Mouse (Mus musculus) intestine, embryonic 14.5 days (tissue): ENCODE data around the gene Itga2b. TPM values are rescaled to one million over a fixed set of nuclear protein-coding genes. Genes with fewer than 3 reads are reported as not detected.

Source experiments
- ATAC-seq: fragments of 200-750 bp; cut with Nextera tagmentation; replicated peaks from 2 replicates; pipeline ENCODE4 v1.8.0; 2017; ENCODE audit warnings: low read depth, moderate number of reproducible peaks, moderate TSS enrichment, moderate library complexity; ENCODE audit not compliant: low FRiP score, low TSS enrichment
- DNase-seq: peaks from one replicate; pipeline ENCODE4 v3.0.0-alpha.2; 2018; ENCODE audit warnings: low spot score
- H3K27ac ChIP-seq: fragments of 300-500 bp; sonication (generic); 2 replicates; pipeline ENCODE4 v1.5.1; 2014; ENCODE audit warnings: low read depth, mild to moderate bottlenecking, control low read depth
- H3K27me3 ChIP-seq: fragments of 300-500 bp; sonication (generic); replicated peaks from 2 replicates; pipeline ENCODE4 v1.6.1; 2014; ENCODE audit warnings: low read length, control low read depth; ENCODE audit not compliant: control insufficient read depth, insufficient read depth
- H3K36me3 ChIP-seq: fragments of 300-500 bp; sonication (generic); 2 replicates; pipeline ENCODE4 v1.6.1; 2014; ENCODE audit warnings: low read length, control low read depth; ENCODE audit not compliant: control insufficient read depth, insufficient read depth
- H3K4me1 ChIP-seq: fragments of 300-500 bp; sonication (generic); replicated peaks from 2 replicates; pipeline ENCODE4 v1.6.1; 2014; ENCODE audit warnings: low read length, control low read depth, mixed read lengths; ENCODE audit not compliant: control insufficient read depth, insufficient read depth
- H3K4me2 ChIP-seq: fragments of 300-500 bp; sonication (generic); 2 replicates; pipeline ENCODE4 v1.6.1; 2014; ENCODE audit warnings: low read length
- H3K4me3 ChIP-seq: fragments of 300-500 bp; sonication (generic); 2 replicates; pipeline ENCODE4 v1.5.1; 2014; ENCODE audit warnings: low read depth, low read length, control low read depth, mixed read lengths
- H3K9ac ChIP-seq: fragments of 300-500 bp; sonication (generic); 2 replicates; pipeline ENCODE4 v1.6.1; 2014; ENCODE audit warnings: mild to moderate bottlenecking, low read length
- H3K9me3 ChIP-seq: fragments of 300-500 bp; sonication (generic); 2 replicates; pipeline ENCODE4 v1.6.1; 2016; ENCODE audit warnings: low read length, control low read depth; ENCODE audit not compliant: control insufficient read depth
- WGBS: fragments of 180-500 bp; shearing (Covaris S2); extraction: QIAGEN DNeasy Blood & Tissue Kit; methylation state at CpG from one replicate; pipeline ENCODE4 v1.1.7; 2014; 5-methylcytosine and 5-hydroxymethylcytosine counted together
- polyA plus RNA-seq: library from polyadenylated mRNA; unstranded; fragments of >200 nt; fragmentation: Nextera tagmentation; extraction: Ambion mirVana; gene quantifications from 2 replicates; pipeline ENCODE4 v1.2.1, GENCODE M21; 2014

Gene Itga2b
- polyA plus RNA-seq, 1 experiment from 2014 or later: 6.4 TPM

DNA sequence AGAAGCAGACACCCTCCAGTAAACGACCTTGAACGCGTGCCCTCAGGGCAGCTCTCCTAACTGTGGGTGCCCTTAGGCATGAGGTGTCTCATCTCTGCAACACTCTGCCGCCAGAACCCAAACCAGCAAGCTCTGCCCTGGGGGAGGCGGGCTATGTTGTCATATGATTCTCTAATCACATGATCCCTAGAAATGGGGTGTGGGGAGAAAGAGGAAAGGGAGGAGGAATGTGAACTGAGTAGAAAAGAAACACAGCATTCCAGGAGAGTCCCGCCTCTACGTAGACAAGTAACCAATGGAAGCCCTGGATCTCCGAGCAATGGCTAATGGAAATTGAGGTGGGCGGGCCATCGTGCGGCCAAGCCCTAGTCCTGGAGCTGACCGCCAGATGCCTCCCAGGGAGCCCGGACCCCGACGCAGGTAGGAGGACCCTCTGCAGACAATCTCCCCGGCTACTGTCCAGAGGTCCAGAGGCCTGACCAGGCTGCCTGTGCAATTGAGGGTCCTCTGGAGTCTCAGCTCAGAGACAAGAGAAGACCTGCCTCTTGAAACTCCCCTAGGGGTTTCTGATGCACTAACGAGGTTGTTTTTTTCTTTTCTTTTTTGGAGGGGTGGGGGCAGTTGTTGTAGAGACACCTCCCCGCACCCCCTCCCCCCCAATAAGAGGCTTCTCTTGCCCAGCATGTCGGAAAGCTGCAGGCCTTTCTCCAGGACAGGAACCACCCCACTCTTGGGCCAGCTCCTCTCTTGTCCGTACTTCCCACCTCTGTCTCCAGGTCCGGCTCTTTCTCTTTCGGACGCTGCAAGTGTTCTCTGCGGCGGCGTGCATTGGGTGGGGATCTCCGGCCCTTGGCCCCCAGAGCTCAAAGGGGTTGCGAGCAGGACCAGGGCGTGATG is 39.6 kb downstream of the Itga2b start, which contains the start of gene Grn:
Gene Grn, plus strand, starts transcription at position 195 of the 897 bp plus-strand sequence.
- peak; percentile 93 for DNase-seq
- Histone ChIP-seq H3K4me1 (peaks cover 10% of the 10 kb centered on the region), H3K4me2 (peak within 1 kb of the TSS; percentile 95), H3K36me3 (peaks cover 8% of the 10 kb centered on the region), H3K9me3 (no peaks in the 10 kb centered on the region), H3K27me3 (no peaks in the 10 kb centered on the region), H3K27ac (peak within 1 kb of the TSS; percentile 77), H3K4me3 (peak within 1 kb of the TSS; percentile 86), H3K9ac (peak within 1 kb of the TSS; percentile 60)
- under 1% methylated on average over 29 of the region's 29 CpGs for WGBS
- peak; percentile 87 for ATAC-seq

DNA sequence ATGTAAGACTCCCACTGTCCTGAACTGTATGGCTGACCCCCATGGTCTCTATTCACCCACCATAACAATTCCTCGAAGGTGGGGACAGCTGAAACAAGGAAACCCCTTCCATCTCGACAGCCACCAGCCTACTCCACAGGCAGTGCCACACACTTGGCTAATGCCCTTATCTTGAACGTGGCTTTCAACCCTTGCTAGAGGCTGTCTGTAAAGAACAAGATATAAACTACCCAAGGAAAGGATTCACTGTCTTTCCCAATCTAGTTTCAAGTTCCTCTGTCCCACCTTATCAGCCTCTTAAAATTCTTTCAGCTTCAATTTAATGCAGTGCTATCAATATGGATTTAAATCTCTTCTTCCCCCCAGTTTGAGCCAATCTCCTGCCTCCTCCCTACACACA is 40.4 kb downstream of the Itga2b start:
- H3K36me3 ChIP-seq: no peaks in the 10 kb centered on the region
- peak overlapping the region; percentile 55 for H3K9ac ChIP-seq
- DNase-seq: no peak
- H3K27me3 ChIP-seq: no peaks in the 10 kb centered on the region
- no peaks in the 10 kb centered on the region for H3K9me3 ChIP-seq
- peaks cover 10% of the 10 kb centered on the region for H3K4me1 ChIP-seq
- no peak overlapping the region for H3K27ac ChIP-seq
- ATAC-seq: no peak
- H3K4me2 ChIP-seq: peak overlapping the region; percentile 95
- 37% methylated on average over 3 of the region's 3 CpGs for WGBS
- peak overlapping the region; percentile 86 for H3K4me3 ChIP-seq

DNA sequence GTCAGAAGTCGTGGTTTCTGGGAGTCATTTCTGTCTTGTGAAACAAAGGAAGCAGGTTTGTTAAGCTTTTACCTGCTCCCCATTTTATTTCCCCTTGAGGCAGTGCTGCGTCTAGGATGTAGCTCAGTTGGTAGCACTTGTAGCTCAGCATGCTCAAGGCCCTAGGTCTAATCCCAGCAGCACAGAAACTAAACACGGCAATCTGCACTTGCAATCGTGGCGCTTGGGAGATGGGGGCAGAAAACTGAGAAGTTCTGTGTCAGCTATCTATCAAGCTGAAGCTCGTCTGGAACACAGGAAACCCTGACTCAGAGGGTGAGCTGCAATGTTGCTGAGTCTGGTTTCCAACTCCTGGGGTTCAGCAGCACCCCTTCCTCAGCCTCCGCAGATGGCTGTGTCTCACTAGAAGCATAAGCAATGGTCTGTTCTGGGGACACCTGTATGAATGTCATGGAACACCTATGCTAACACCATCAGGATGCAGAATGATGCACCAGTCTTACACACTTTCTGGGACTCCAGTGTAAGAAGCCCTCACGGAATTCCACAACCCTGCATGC is 40.9 kb downstream of the Itga2b start:
- 67% methylated on average over 8 of the region's 8 CpGs for WGBS
- no peak overlapping the region for H3K9ac ChIP-seq
- H3K4me1 ChIP-seq: peaks cover 10% of the 10 kb centered on the region
- H3K9me3 ChIP-seq: no peaks in the 10 kb centered on the region
- no peak overlapping the region for H3K4me3 ChIP-seq
- no peak overlapping the region for H3K27ac ChIP-seq
- DNase-seq (no peak), ATAC-seq (no peak)
- no peaks in the 10 kb centered on the region for H3K27me3 ChIP-seq
- H3K4me2 ChIP-seq: no peak overlapping the region; the same call in 1 of the 2 replicates
- no peaks in the 10 kb centered on the region for H3K36me3 ChIP-seq

DNA sequence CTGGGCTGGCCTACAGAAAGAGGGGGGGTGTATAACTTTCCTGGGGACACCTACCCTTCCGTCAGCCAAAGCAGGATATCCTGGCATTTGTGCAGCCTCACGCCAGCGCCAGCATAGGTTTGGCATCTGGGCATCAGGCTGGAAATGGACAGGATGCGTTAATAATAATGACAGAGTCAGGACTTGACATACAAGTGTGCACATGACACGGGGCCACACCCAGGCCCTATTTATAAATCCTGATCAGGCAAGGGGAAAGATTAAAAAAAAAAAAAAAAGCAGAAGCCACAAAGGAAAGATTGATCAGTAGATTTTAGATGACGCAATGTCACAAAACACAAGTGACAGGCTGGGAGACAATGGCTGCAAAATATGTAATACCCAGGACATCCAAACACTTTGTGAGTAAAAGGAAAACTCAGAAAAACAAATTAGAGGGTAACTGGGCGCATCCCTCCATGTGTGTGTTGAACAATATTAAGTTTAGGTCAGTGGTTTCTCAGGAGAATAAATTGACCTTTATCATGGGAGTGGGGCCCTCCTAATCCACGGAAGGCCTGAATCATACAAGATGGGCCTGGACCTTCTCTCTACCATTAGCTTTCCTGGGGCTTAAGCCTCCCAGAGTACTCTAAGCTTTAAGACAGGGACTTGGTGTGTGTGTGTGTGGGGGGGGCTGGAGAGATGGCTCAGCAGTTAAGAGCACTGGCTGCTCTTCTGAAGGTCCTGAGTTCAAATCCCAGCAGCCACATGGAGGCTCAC is 44.2 kb downstream of the Itga2b start:
- Histone ChIP-seq H3K9ac (no peak overlapping the region), H3K9me3 (no peaks in the 10 kb centered on the region), H3K4me1 (peaks cover 6% of the 10 kb centered on the region), H3K27me3 (no peaks in the 10 kb centered on the region), H3K4me2 (no peak overlapping the region), H3K4me3 (no peak overlapping the region), H3K27ac (no peak overlapping the region), H3K36me3 (no peaks in the 10 kb centered on the region)
- DNase-seq (no peak), ATAC-seq (no peak)
- 78% methylated on average over 8 of the region's 8 CpGs for WGBS

DNA sequence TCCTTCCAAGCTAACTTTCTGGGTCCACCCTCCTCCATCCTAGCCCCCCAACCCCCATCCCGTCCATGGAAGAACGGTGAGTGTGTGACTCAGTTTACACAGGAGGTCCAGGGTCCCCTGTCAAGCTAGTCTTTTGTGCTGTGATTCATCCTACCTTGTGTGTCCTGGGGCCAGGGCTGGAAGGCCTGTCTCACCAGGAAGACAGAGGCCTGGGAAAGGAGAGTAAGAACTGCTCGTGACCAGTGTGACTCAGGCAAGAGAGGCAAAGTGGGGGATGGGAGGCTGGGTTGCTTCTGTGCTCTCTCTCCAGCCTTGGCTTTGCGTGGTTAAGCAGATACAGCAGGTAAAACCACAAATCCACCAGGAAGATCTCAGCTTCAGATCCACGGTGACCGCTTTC is 45.3 kb downstream of the Itga2b start:
- H3K9me3 ChIP-seq: no peaks in the 10 kb centered on the region
- WGBS: 72% methylated on average over 6 of the region's 6 CpGs
- no peak overlapping the region for H3K27ac ChIP-seq

DNA sequence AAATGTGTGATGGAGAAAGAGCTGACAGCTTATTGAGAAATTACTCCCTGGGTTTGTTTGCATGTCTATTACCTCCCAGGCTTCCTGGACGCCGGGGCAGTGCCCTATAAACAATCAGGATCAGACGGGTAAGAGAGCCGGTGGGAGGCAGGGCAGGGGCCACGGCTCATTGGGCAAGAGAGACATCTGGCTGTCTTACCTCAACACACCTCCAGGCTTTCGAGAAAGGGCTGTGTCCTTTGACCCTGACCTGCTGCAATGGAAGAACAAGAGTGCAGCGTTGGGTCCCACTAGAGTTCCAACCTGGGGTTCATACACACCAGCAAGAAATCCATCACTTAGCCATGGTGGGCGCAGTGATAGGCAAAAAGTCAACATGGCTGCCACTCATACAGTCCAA is 48.4 kb downstream of the Itga2b start:
- H3K9me3 ChIP-seq: no peaks in the 10 kb centered on the region
- no peak for ATAC-seq
- WGBS: 48% methylated on average over 8 of the region's 8 CpGs

More for the DNA sequence above, 45.3 kb downstream of the Itga2b start:
- no peak overlapping the region for H3K4me3 ChIP-seq
- ATAC-seq (no peak), DNase-seq (no peak)
- no peaks in the 10 kb centered on the region for H3K36me3 ChIP-seq
- H3K4me1 ChIP-seq: peaks cover 5% of the 10 kb centered on the region
- no peaks in the 10 kb centered on the region for H3K27me3 ChIP-seq
- no peak overlapping the region for H3K4me2 ChIP-seq
- no peak overlapping the region for H3K9ac ChIP-seq

DNA sequence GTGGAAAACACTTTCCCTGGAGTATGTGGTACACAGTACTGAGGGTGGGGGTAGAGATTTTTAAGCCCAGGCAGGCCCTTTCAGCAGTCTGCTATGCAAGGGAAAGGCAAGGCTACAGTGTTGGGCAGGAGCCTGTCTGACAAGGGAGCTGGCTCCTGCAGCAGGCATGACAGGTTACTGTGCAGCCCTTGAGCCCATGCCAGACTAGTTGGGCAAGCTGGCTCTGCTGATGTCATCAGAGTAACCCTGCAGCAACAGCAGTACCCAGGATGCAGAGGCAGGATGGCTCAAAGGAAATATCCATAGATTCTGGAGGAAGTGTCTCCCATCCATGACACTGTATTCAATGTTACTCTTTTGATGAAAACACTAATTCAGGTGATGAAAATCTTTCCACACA is 51.0 kb downstream of the Itga2b start:
- DNase-seq (no peak), ATAC-seq (no peak)
- Histone ChIP-seq H3K4me3 (no peak overlapping the region), H3K9me3 (no peaks in the 10 kb centered on the region), H3K36me3 (no peaks in the 10 kb centered on the region), H3K27me3 (no peaks in the 10 kb centered on the region), H3K4me1 (no peaks in the 10 kb centered on the region), H3K27ac (no peak overlapping the region), H3K4me2 (no peak overlapping the region), H3K9ac (no peak overlapping the region)

More for the DNA sequence above, 48.4 kb downstream of the Itga2b start:
- Histone ChIP-seq H3K27ac (no peak overlapping the region), H3K4me3 (no peak overlapping the region), H3K36me3 (no peaks in the 10 kb centered on the region), H3K4me1 (no peaks in the 10 kb centered on the region), H3K27me3 (no peaks in the 10 kb centered on the region), H3K4me2 (no peak overlapping the region), H3K9ac (no peak overlapping the region)
- no peak for DNase-seq

DNA sequence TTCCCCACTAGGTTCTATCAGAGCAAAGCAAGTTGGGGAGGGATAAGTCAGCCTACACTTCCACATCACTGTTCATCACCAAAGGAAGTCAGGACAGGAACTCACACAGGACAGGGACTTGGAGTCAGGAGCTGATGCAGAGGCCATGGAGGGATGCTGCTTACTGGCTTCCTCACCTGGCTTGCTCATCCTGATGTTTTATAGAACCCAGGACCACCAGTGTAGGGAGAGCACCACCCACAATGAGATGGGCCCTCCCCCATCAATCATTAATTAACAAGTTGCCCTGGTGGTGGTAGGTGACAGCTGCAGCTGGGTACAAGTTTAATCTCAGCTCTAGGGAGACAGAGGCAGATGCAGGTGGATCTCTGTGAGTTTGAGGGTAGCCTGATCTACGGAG is 52.8 kb downstream of the Itga2b start:
- DNase-seq (no peak), ATAC-seq (no peak)
- H3K27me3 ChIP-seq: no peaks in the 10 kb centered on the region
- H3K36me3 ChIP-seq: no peaks in the 10 kb centered on the region
- H3K4me1 ChIP-seq: no peaks in the 10 kb centered on the region
- no peak overlapping the region for H3K27ac ChIP-seq
- no peak overlapping the region for H3K4me3 ChIP-seq
- no peak overlapping the region for H3K9ac ChIP-seq
- no peak overlapping the region for H3K4me2 ChIP-seq
- WGBS: 74% methylated on average over 1 of the region's 1 CpGs
- H3K9me3 ChIP-seq: no peaks in the 10 kb centered on the region
